Mouse (Mus musculus) liver, adult 2 months (tissue): Measurements from ENCODE around the gene Arhgef17. TPM values are rescaled to one million over a fixed set of nuclear protein-coding genes. Genes with fewer than 3 reads are reported as not detected.
A peak's percentile ranks its signal among the peaks of the same experiment; 100 is the strongest.

Experiments
- DNase-seq: peaks from one replicate; pipeline ENCODE4 v3.0.0-alpha.2; 2011; ENCODE audit warnings: low read depth, low spot score; ENCODE audit errors: extremely low read depth
- H3K27ac ChIP-seq: fragments of 200-500 bp; replicated peaks from 2 replicates; pipeline ENCODE4 v1.5.1; 2012; ENCODE audit warnings: low read depth, mild to moderate bottlenecking, control low read depth, inconsistent platforms, low read length; ENCODE audit not compliant: insufficient read depth
- H3K27me3 ChIP-seq: fragments of 200-500 bp; 2 replicates; pipeline ENCODE4 v1.6.1; 2012; ENCODE audit warnings: mild to moderate bottlenecking, moderate library complexity, low read length, inconsistent platforms; ENCODE audit not compliant: control insufficient read depth, insufficient read depth
- H3K36me3 ChIP-seq: fragments of 200-500 bp; 2 replicates; pipeline ENCODE4 v1.6.1; 2012; ENCODE audit warnings: low read length, inconsistent platforms; ENCODE audit not compliant: control insufficient read depth, insufficient read depth
- H3K4me1 ChIP-seq: fragments of 200-500 bp; 2 replicates; pipeline ENCODE4 v1.6.1; 2011; ENCODE audit warnings: low read length; ENCODE audit not compliant: control insufficient read depth, insufficient read depth
- H3K4me3 ChIP-seq: fragments of 200-500 bp; 2 replicates; pipeline ENCODE4 v1.5.1; 2011; ENCODE audit warnings: low read depth, mild to moderate bottlenecking, control low read depth, low read length, moderate library complexity; ENCODE audit not compliant: insufficient read depth
- H3K79me2 ChIP-seq: fragments of 200-500 bp; 2 replicates; pipeline ENCODE4 v1.6.1; 2012; ENCODE audit warnings: inconsistent platforms, mild to moderate bottlenecking, low read length, moderate library complexity; ENCODE audit not compliant: control insufficient read depth, insufficient read depth
- H3K9ac ChIP-seq: fragments of 200-500 bp; 2 replicates; pipeline ENCODE4 v1.6.1; 2012; ENCODE audit warnings: low read depth, mild to moderate bottlenecking, control low read depth, inconsistent platforms, low read length
- CTCF ChIP-seq: fragments of 200-500 bp; IDR thresholded peaks from 2 replicates; pipeline ENCODE4 v1.5.1; 2011; ENCODE audit warnings: low read depth, low read length, control low read depth
- POLR2A ChIP-seq: fragments of 200-500 bp; IDR thresholded peaks from 2 replicates; pipeline ENCODE4 v1.6.1; 2011; ENCODE audit warnings: low read length, control low read depth; ENCODE audit not compliant: insufficient read depth; ENCODE audit errors: extremely low read depth
- WGBS: fragments of 180-500 bp; shearing (Covaris S2); methylation state at CpG from one replicate; pipeline ENCODE4 v1.1.7; 2018; 5-methylcytosine and 5-hydroxymethylcytosine counted together
- polyA plus RNA-seq: library from polyadenylated mRNA; depleted of rRNA; stranded (reverse); fragments of >200 nt; gene quantifications from 2 replicates; pipeline ENCODE4 v1.2.3, GENCODE M21; 2012
- total RNA-seq: library from RNA; depleted of rRNA; stranded (reverse); fragments of >200 nt; gene quantifications from 2 replicates; pipeline ENCODE4 v1.2.3, GENCODE M21; 2014

Arhgef17 gene
- total and polyA plus RNA-seq, 2 experiments: 1.2 to 1.8 TPM

- Histone ChIP-seq H3K36me3 (no peaks in the 10 kb centered on the region), H3K9ac (no peak overlapping the region), H3K4me1 (peaks cover 6% of the 10 kb centered on the region; the same call in 1 of the 2 replicates), H3K27me3 (no peaks in the 10 kb centered on the region), H3K27ac (peak overlapping the region; percentile 7; the same call in 1 of the 2 replicates), H3K4me3 (no peak overlapping the region), H3K79me2 (no peaks in the 10 kb centered on the region)
- DNase-seq: peak; percentile 7
- TF ChIP-seq POLR2A: no peak
- TF ChIP-seq CTCF: no peak
- 69% methylated on average over 1 of the region's 1 CpGs for WGBS
Measured at GRCm38 (mm10) chr7:100875822-100876221, 56.1 kb downstream of the Arhgef17 start.

GRCm38 (mm10) chr7:100873197-100873596 lies 58.7 kb downstream of the Arhgef17 start:
- H3K27me3 ChIP-seq: no peaks in the 10 kb centered on the region
- H3K4me3 ChIP-seq: no peak overlapping the region
- no peak overlapping the region for H3K9ac ChIP-seq
- no peak overlapping the region for H3K27ac ChIP-seq
- no peaks in the 10 kb centered on the region for H3K36me3 ChIP-seq
- TF ChIP-seq CTCF (no peak), POLR2A (no peak)
- 93% methylated on average over 13 of the region's 13 CpGs for WGBS
- H3K79me2 ChIP-seq: no peaks in the 10 kb centered on the region
- DNase-seq: no peak
- peaks cover 6% of the 10 kb centered on the region; the same call in 1 of the 2 replicates for H3K4me1 ChIP-seq

- Histone ChIP-seq H3K79me2 (no peaks in the 10 kb centered on the region), H3K36me3 (no peaks in the 10 kb centered on the region), H3K9ac (no peak overlapping the region), H3K27ac (no peak overlapping the region), H3K27me3 (no peaks in the 10 kb centered on the region), H3K4me1 (peaks cover 6% of the 10 kb centered on the region; the same call in 1 of the 2 replicates), H3K4me3 (no peak overlapping the region)
- TF ChIP-seq POLR2A (no peak), CTCF (no peak)
- WGBS: 42% methylated on average over 5 of the region's 5 CpGs
- no peak for DNase-seq
Measured at GRCm38 (mm10) chr7:100871892-100872291, 60.0 kb downstream of the Arhgef17 start.

- H3K79me2 ChIP-seq: no peaks in the 10 kb centered on the region
- no peak for TF ChIP-seq POLR2A
- TF ChIP-seq CTCF: no peak
- no peak overlapping the region for H3K27ac ChIP-seq
- H3K4me1 ChIP-seq: peaks cover 6% of the 10 kb centered on the region; the same call in 1 of the 2 replicates
- no peaks in the 10 kb centered on the region for H3K27me3 ChIP-seq
- H3K36me3 ChIP-seq: no peaks in the 10 kb centered on the region
- no peak for DNase-seq
- no peak overlapping the region for H3K9ac ChIP-seq
- WGBS: 79% methylated on average over 4 of the region's 4 CpGs
- no peak overlapping the region for H3K4me3 ChIP-seq
Measured at GRCm38 (mm10) chr7:100871355-100871754, 60.6 kb downstream of the Arhgef17 start.

GRCm38 (mm10) chr7:100869877-100870629 lies 61.9 kb downstream of the Arhgef17 start:
- TF ChIP-seq POLR2A (no peak), CTCF (no peak)
- Histone ChIP-seq H3K9ac (no peak overlapping the region), H3K27ac (no peak overlapping the region), H3K27me3 (no peaks in the 10 kb centered on the region), H3K4me1 (peaks cover 2% of the 10 kb centered on the region; the same call in 1 of the 2 replicates), H3K4me3 (no peak overlapping the region), H3K79me2 (no peaks in the 10 kb centered on the region), H3K36me3 (no peaks in the 10 kb centered on the region)
- DNase-seq: no peak
- 92% methylated on average over 8 of the region's 8 CpGs for WGBS

GRCm38 (mm10) chr7:100868551-100868950 lies 63.4 kb downstream of the Arhgef17 start:
- DNase-seq: no peak
- no peak for TF ChIP-seq POLR2A
- TF ChIP-seq CTCF: no peak
- H3K9ac ChIP-seq: no peak overlapping the region
- no peaks in the 10 kb centered on the region for H3K36me3 ChIP-seq
- no peak overlapping the region for H3K4me3 ChIP-seq
- 79% methylated on average over 4 of the region's 4 CpGs for WGBS
- peaks cover 2% of the 10 kb centered on the region; the same call in 1 of the 2 replicates for H3K4me1 ChIP-seq
- H3K27ac ChIP-seq: no peak overlapping the region
- H3K27me3 ChIP-seq: no peaks in the 10 kb centered on the region
- no peaks in the 10 kb centered on the region for H3K79me2 ChIP-seq
